Mouse (Mus musculus): Measurements from ENCODE around the gene Zfp981.
A peak's percentile ranks its signal among the peaks of the same experiment; 100 is the strongest.
"Not testable (repeated sequence)": the region's sequence is repeated elsewhere in the genome, so short reads cannot be mapped to it uniquely, and the experiment has no call there.

Zfp981 gene

GRCm38 (mm10) chr4:146501727-146502126 lies at the start of gene Zfp981:
Gene Zfp981, plus strand, starts transcription at chr4:146502027.
- not testable (repeated sequence) for DNase-seq (ENCODE audit: low spot score)

- DNase-seq (ENCODE audit: low spot score): not testable (repeated sequence)
Observed at GRCm38 (mm10) chr4:146452576-146452975, 49.3 kb upstream of the Zfp981 start.

- not testable (repeated sequence) for DNase-seq (ENCODE audit: low spot score)
Observed at GRCm38 (mm10) chr4:146454170-146454569, 47.7 kb upstream of the Zfp981 start.

- no peak for DNase-seq (ENCODE audit: low spot score)
Observed at GRCm38 (mm10) chr4:146454896-146455295, 46.9 kb upstream of the Zfp981 start.

- peak; percentile 53 for DNase-seq (ENCODE audit: low spot score)
Observed at GRCm38 (mm10) chr4:146455321-146455721, 46.5 kb upstream of the Zfp981 start.

GRCm38 (mm10) chr4:146456061-146456726 lies 45.6 kb upstream of the Zfp981 start:
- DNase-seq (ENCODE audit: low spot score): no peak

- no peak for DNase-seq (ENCODE audit: low spot score)
Observed at GRCm38 (mm10) chr4:146457126-146457525, 44.7 kb upstream of the Zfp981 start.

GRCm38 (mm10) chr4:146457720-146458119 lies 44.1 kb upstream of the Zfp981 start:
- DNase-seq (ENCODE audit: low spot score): peak; percentile 48

GRCm38 (mm10) chr4:146459822-146460221 lies 42.0 kb upstream of the Zfp981 start:
- not testable (repeated sequence) for DNase-seq (ENCODE audit: low spot score)

GRCm38 (mm10) chr4:146460685-146461084 lies 41.1 kb upstream of the Zfp981 start:
- peak; percentile 59 for DNase-seq (ENCODE audit: low spot score)

- not testable (repeated sequence) for DNase-seq (ENCODE audit: low spot score)
Observed at GRCm38 (mm10) chr4:146463649-146464351, 38.0 kb upstream of the Zfp981 start.

GRCm38 (mm10) chr4:146469984-146470383 lies 31.8 kb upstream of the Zfp981 start:
- not testable (repeated sequence) for DNase-seq (ENCODE audit: low spot score)

GRCm38 (mm10) chr4:146474181-146474580 lies 27.6 kb upstream of the Zfp981 start:
- DNase-seq (ENCODE audit: low spot score): not testable (repeated sequence)

- peak; percentile 39 for DNase-seq (ENCODE audit: low spot score)
Observed at GRCm38 (mm10) chr4:146474716-146475676, 26.8 kb upstream of the Zfp981 start.

GRCm38 (mm10) chr4:146476260-146476659 lies 25.6 kb upstream of the Zfp981 start:
- not testable (repeated sequence) for DNase-seq (ENCODE audit: low spot score)

GRCm38 (mm10) chr4:146476959-146477358 lies 24.9 kb upstream of the Zfp981 start:
- DNase-seq (ENCODE audit: low spot score): not testable (repeated sequence)

GRCm38 (mm10) chr4:146480376-146481096 lies 21.3 kb upstream of the Zfp981 start:
- not testable (repeated sequence) for DNase-seq (ENCODE audit: low spot score)

GRCm38 (mm10) chr4:146482546-146482945 lies 19.3 kb upstream of the Zfp981 start:
- DNase-seq (ENCODE audit: low spot score): not testable (repeated sequence)

- DNase-seq (ENCODE audit: low spot score): peak; percentile 47
Observed at GRCm38 (mm10) chr4:146483571-146484280, 18.1 kb upstream of the Zfp981 start.

- DNase-seq (ENCODE audit: low spot score): not testable (repeated sequence)
Observed at GRCm38 (mm10) chr4:146484676-146485075, 17.2 kb upstream of the Zfp981 start.
